Mouse (Mus musculus): ENCODE results near the gene Golt1b.

Gene Golt1b

GRCm38 (mm10) chr6:142386285-142387010, 573 bp upstream of the Golt1b start:
- no peak for DNase-seq

- no peak for DNase-seq
These were observed 792 bp downstream of the Golt1b start for GRCm38 (mm10) chr6:142387755-142388271.

GRCm38 (mm10) chr6:142389101-142389500, 2.1 kb downstream of the Golt1b start:
- DNase-seq, result no peak

- no peak for DNase-seq
These were observed 5.3 kb downstream of the Golt1b start for GRCm38 (mm10) chr6:142392312-142392711.

- peak; percentile 62 for DNase-seq
These were observed 7.6 kb downstream of the Golt1b start for GRCm38 (mm10) chr6:142394669-142395068.

GRCm38 (mm10) chr6:142395756-142396155, 8.7 kb downstream of the Golt1b start:
- DNase-seq, result no peak

- no peak for DNase-seq
These were observed 24.1 kb downstream of the Golt1b start for GRCm38 (mm10) chr6:142411140-142411539.

- DNase-seq, result no peak
These were observed 26.0 kb downstream of the Golt1b start, which contains the start of gene Spx for GRCm38 (mm10) chr6:142412906-142413491. TSS of gene Spx (plus strand) at chr6:142413441.

- no peak for DNase-seq
These were observed 26.8 kb downstream of the Golt1b start for GRCm38 (mm10) chr6:142413845-142414244.

- DNase-seq, result no peak
These were observed 27.6 kb downstream of the Golt1b start for GRCm38 (mm10) chr6:142414597-142414996.

- DNase-seq, result no peak
These were observed 38.0 kb downstream of the Golt1b start for GRCm38 (mm10) chr6:142424976-142425375.

GRCm38 (mm10) chr6:142429072-142429471, 42.1 kb downstream of the Golt1b start:
- no peak for DNase-seq

GRCm38 (mm10) chr6:142451381-142451780, 64.4 kb downstream of the Golt1b start:
- no peak for DNase-seq

GRCm38 (mm10) chr6:142453311-142453710, 66.3 kb downstream of the Golt1b start:
- DNase-seq, result no peak
